Mouse (Mus musculus) limb, embryonic 10.5 days (tissue): ENCODE results near the gene S1pr2. TPM values are rescaled to one million over a fixed set of nuclear protein-coding genes. Genes with fewer than 3 reads are reported as not detected.

Source experiments
- DNase-seq: peaks from one replicate; pipeline ENCODE4 v3.0.0-alpha.2; 2017; ENCODE audit warnings: low spot score
- H3K27ac ChIP-seq: fragments of 300-500 bp; sonication (generic); 2 replicates; pipeline ENCODE4 v1.5.1; 2016; ENCODE audit warnings: mild to moderate bottlenecking
- H3K27me3 ChIP-seq: fragments of 300-500 bp; sonication (generic); 2 replicates; pipeline ENCODE4 v1.6.1; 2016; ENCODE audit warnings: low read depth, mild to moderate bottlenecking; ENCODE audit not compliant: poor library complexity, severe bottlenecking
- H3K36me3 ChIP-seq: fragments of 300-500 bp; sonication (generic); 2 replicates; pipeline ENCODE4 v1.6.1; 2016; ENCODE audit warnings: mild to moderate bottlenecking, moderate library complexity
- H3K4me1 ChIP-seq: fragments of 300-500 bp; sonication (generic); 2 replicates; pipeline ENCODE4 v1.6.1; 2016
- H3K4me3 ChIP-seq: fragments of 300-500 bp; sonication (generic); 2 replicates; pipeline ENCODE4 v1.5.1; 2016; ENCODE audit warnings: mild to moderate bottlenecking, moderate library complexity
- H3K9me3 ChIP-seq: fragments of 300-500 bp; sonication (generic); replicated peaks from 2 replicates; pipeline ENCODE4 v1.6.1; 2016; ENCODE audit warnings: mild to moderate bottlenecking
- WGBS: fragments of 180-500 bp; shearing (Covaris S2); methylation state at CpG from one replicate; pipeline ENCODE4 v1.1.7; 2016; 5-methylcytosine and 5-hydroxymethylcytosine counted together
- polyA plus RNA-seq: library from polyadenylated mRNA; unstranded; fragments of >200 nt; fragmentation: Nextera tagmentation; extraction: Ambion mirVana; gene quantifications from 2 replicates; pipeline ENCODE4 v1.2.1, GENCODE M21; 2016

The S1pr2 gene
- polyA plus RNA-seq, 1 experiment from 2014 or later = 53.7 TPM

GRCm38 (mm10) chr9:20993165-20993898 is 16.8 kb upstream of the S1pr2 start:
- WGBS = 49% methylated on average over 5 of the region's 5 CpGs
- no peak overlapping the region for H3K4me3 ChIP-seq
- H3K27me3 ChIP-seq = peaks cover 5% of the 10 kb centered on the region; the same call in 1 of the 2 replicates
- H3K9me3 ChIP-seq = no peaks in the 10 kb centered on the region
- no peak overlapping the region for H3K27ac ChIP-seq
- peaks cover 12% of the 10 kb centered on the region for H3K4me1 ChIP-seq
- no peak for DNase-seq
- H3K36me3 ChIP-seq = no peaks in the 10 kb centered on the region

- 94% methylated on average over 4 of the region's 4 CpGs for WGBS
- Histone ChIP-seq H3K4me3 (no peak overlapping the region), H3K27me3 (peaks cover 16% of the 10 kb centered on the region; the same call in 1 of the 2 replicates), H3K27ac (no peak overlapping the region), H3K36me3 (no peaks in the 10 kb centered on the region), H3K4me1 (peaks cover 17% of the 10 kb centered on the region), H3K9me3 (no peaks in the 10 kb centered on the region)
- DNase-seq = no peak
These were observed 15.0 kb upstream of the S1pr2 start for GRCm38 (mm10) chr9:20991587-20991986.

GRCm38 (mm10) chr9:20990861-20991260 is 14.3 kb upstream of the S1pr2 start:
- Histone ChIP-seq H3K9me3 (no peaks in the 10 kb centered on the region), H3K27me3 (peaks cover 16% of the 10 kb centered on the region; the same call in 1 of the 2 replicates), H3K4me3 (peak overlapping the region; percentile 25), H3K36me3 (no peaks in the 10 kb centered on the region), H3K27ac (peak overlapping the region; percentile 57), H3K4me1 (peaks cover 17% of the 10 kb centered on the region)
- peak; percentile 58 for DNase-seq
- 6% methylated on average over 10 of the region's 10 CpGs for WGBS

GRCm38 (mm10) chr9:20987953-20988352 is 11.4 kb upstream of the S1pr2 start:
- Histone ChIP-seq H3K4me3 (no peak overlapping the region), H3K27ac (no peak overlapping the region), H3K27me3 (peaks cover 16% of the 10 kb centered on the region; the same call in 1 of the 2 replicates), H3K9me3 (no peaks in the 10 kb centered on the region), H3K36me3 (no peaks in the 10 kb centered on the region), H3K4me1 (peaks cover 19% of the 10 kb centered on the region)
- WGBS = 21% methylated on average over 7 of the region's 7 CpGs
- no peak for DNase-seq

- Histone ChIP-seq H3K36me3 (no peaks in the 10 kb centered on the region), H3K4me1 (peaks cover 19% of the 10 kb centered on the region), H3K27ac (no peak overlapping the region), H3K9me3 (no peaks in the 10 kb centered on the region), H3K27me3 (peaks cover 16% of the 10 kb centered on the region; the same call in 1 of the 2 replicates), H3K4me3 (no peak overlapping the region)
- WGBS = 64% methylated on average over 15 of the region's 15 CpGs
- no peak for DNase-seq
These were observed 10.5 kb upstream of the S1pr2 start for GRCm38 (mm10) chr9:20986952-20987686.

- H3K4me3 ChIP-seq = no peak overlapping the region
- no peak for DNase-seq
- peaks cover 25% of the 10 kb centered on the region for H3K4me1 ChIP-seq
- WGBS = 59% methylated on average over 5 of the region's 5 CpGs
- peaks cover 9% of the 10 kb centered on the region; the same call in 1 of the 2 replicates for H3K27me3 ChIP-seq
- H3K36me3 ChIP-seq = no peaks in the 10 kb centered on the region
- H3K9me3 ChIP-seq = no peaks in the 10 kb centered on the region
- no peak overlapping the region; the same call in 1 of the 2 replicates for H3K27ac ChIP-seq
These were observed 6.6 kb upstream of the S1pr2 start for GRCm38 (mm10) chr9:20983169-20983568.

GRCm38 (mm10) chr9:20982171-20982570 is 5.6 kb upstream of the S1pr2 start:
- no peaks in the 10 kb centered on the region for H3K36me3 ChIP-seq
- WGBS = 78% methylated on average over 3 of the region's 3 CpGs

GRCm38 (mm10) chr9:20979769-20980168 is 3.2 kb upstream of the S1pr2 start:
- Histone ChIP-seq H3K36me3 (no peaks in the 10 kb centered on the region), H3K4me1 (peaks cover 48% of the 10 kb centered on the region), H3K27me3 (no peaks in the 10 kb centered on the region), H3K4me3 (no peak overlapping the region), H3K9me3 (no peaks in the 10 kb centered on the region), H3K27ac (no peak overlapping the region)
- no peak for DNase-seq
- WGBS = 91% methylated on average over 7 of the region's 7 CpGs

More at GRCm38 (mm10) chr9:20982171-20982570, 5.6 kb upstream of the S1pr2 start:
- Histone ChIP-seq H3K27me3 (no peaks in the 10 kb centered on the region), H3K9me3 (no peaks in the 10 kb centered on the region), H3K4me1 (peaks cover 30% of the 10 kb centered on the region), H3K27ac (no peak overlapping the region), H3K4me3 (no peak overlapping the region)
- DNase-seq = no peak

- no peak for DNase-seq
- H3K4me1 ChIP-seq = peaks cover 53% of the 10 kb centered on the region
- no peak overlapping the region for H3K4me3 ChIP-seq
- WGBS = 69% methylated on average over 5 of the region's 5 CpGs
- no peaks in the 10 kb centered on the region for H3K36me3 ChIP-seq
- peak overlapping the region; percentile 70 for H3K27ac ChIP-seq
- no peaks in the 10 kb centered on the region for H3K27me3 ChIP-seq
- H3K9me3 ChIP-seq = no peaks in the 10 kb centered on the region
These were observed 2.6 kb upstream of the S1pr2 start for GRCm38 (mm10) chr9:20979181-20979580.

- Histone ChIP-seq H3K27ac (peak overlapping the region; percentile 70), H3K36me3 (no peaks in the 10 kb centered on the region), H3K27me3 (no peaks in the 10 kb centered on the region), H3K4me3 (no peak overlapping the region), H3K9me3 (no peaks in the 10 kb centered on the region), H3K4me1 (peaks cover 58% of the 10 kb centered on the region)
- 73% methylated on average over 10 of the region's 10 CpGs for WGBS
- DNase-seq = no peak
These were observed 2.0 kb upstream of the S1pr2 start for GRCm38 (mm10) chr9:20978409-20979095.

- Histone ChIP-seq H3K27me3 (no peaks in the 10 kb centered on the region), H3K27ac (peak overlapping the region; percentile 99), H3K4me3 (peak overlapping the region; percentile 78), H3K4me1 (peaks cover 67% of the 10 kb centered on the region), H3K36me3 (peaks cover 5% of the 10 kb centered on the region), H3K9me3 (no peaks in the 10 kb centered on the region)
- peak; percentile 63 for DNase-seq
- 2% methylated on average over 4 of the region's 4 CpGs for WGBS
These were observed 544 bp upstream of the S1pr2 start for GRCm38 (mm10) chr9:20976961-20977689.
